Mouse (Mus musculus) bone marrow macrophage, adult 2 months (primary cell): ENCODE data around the gene C1qtnf2.

Experiments
- CTCF ChIP-seq: IDR thresholded peaks from 2 replicates; pipeline ENCODE4 v1.5.1; 2012; ENCODE audit warnings: low read depth, mild to moderate bottlenecking, low read length, moderate library complexity
- POLR2A ChIP-seq: IDR thresholded peaks from 2 replicates; pipeline ENCODE4 v1.6.1; 2012; ENCODE audit warnings: mild to moderate bottlenecking, low read depth, low read length, borderline replicate concordance

DNA sequence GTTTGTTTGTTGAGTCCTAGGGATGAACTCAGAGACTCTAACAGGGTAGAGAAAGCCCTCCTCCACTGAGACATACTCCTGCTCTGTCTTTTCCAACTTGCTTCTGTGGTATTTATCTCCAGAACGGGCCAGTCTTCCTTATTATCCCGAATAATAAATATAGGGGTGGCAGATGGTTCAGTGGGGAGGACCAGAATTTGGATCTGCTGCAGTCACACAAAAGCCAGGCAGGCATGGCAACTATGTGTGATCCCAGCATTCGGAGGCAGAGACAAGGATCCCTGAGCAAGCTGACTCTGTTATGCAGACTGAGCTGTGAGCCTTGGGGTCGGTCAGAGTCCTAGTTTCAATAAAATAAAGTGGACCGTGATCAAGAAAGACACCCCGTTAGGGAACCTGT lies 27.2 kb downstream of the C1qtnf2 start:
- TF ChIP-seq CTCF (no peak), POLR2A (no peak)
